Mouse (Mus musculus) C2C12 (cell line): ENCODE measurements at regions not wholly inside any gene's neighbourhood (a gene's known extent, or its start where the extent isn't known, plus 50 kb on each side); places are given as distances from the start of the nearest gene placed in this dataset.

Source experiments
- CTCF ChIP-seq: IDR thresholded peaks from one replicate; pipeline ENCODE4 v1.5.1; 2011; ENCODE audit not compliant: control insufficient read depth, insufficient read depth, insufficient read length
- FOSL1 ChIP-seq: IDR thresholded peaks from one replicate; pipeline ENCODE4 v1.8.0; 2011; ENCODE audit warnings: mild to moderate bottlenecking, low read length; ENCODE audit not compliant: poor library complexity, insufficient read depth, severe bottlenecking
- MAX ChIP-seq: IDR thresholded peaks from one replicate; pipeline ENCODE4 v1.6.1; 2011; ENCODE audit warnings: mild to moderate bottlenecking, control low read depth
- USF1 ChIP-seq: IDR thresholded peaks from one replicate; pipeline ENCODE4 v1.6.1; 2011; ENCODE audit warnings: low read depth, mild to moderate bottlenecking, control low read depth, moderate library complexity

DNA sequence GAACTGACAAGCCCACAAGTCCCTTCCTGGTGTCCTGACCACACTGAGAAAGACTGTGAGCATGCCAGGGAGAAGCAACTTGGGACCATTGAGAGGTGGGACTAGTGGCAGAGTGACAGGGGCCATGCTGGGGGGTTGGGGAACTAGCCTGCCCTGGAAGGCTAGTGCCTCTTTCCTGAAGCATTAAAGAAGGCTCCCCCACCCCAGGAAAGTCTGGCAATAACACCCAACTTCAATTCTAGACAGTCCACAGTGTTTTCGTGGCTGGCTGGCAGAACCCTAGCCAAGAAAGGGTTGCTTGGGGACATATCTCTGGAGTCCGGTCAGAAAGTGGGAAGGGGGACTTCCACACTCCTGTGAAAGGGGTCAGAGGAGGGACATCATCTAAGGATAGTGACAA is 121.2 kb downstream of the Chic2 start:
- no peak for TF ChIP-seq MAX
- no peak for TF ChIP-seq CTCF
- TF ChIP-seq USF1: no peak
- no peak for TF ChIP-seq FOSL1
